Mouse (Mus musculus) ES-CJ7 (cell line): ENCODE measurements around the gene Fam192a.

Source experiments
- DNase-seq: peaks from one replicate; pipeline ENCODE4 v3.0.0; 2011; ENCODE audit warnings: low read depth, low spot score

Fam192a gene

DNA sequence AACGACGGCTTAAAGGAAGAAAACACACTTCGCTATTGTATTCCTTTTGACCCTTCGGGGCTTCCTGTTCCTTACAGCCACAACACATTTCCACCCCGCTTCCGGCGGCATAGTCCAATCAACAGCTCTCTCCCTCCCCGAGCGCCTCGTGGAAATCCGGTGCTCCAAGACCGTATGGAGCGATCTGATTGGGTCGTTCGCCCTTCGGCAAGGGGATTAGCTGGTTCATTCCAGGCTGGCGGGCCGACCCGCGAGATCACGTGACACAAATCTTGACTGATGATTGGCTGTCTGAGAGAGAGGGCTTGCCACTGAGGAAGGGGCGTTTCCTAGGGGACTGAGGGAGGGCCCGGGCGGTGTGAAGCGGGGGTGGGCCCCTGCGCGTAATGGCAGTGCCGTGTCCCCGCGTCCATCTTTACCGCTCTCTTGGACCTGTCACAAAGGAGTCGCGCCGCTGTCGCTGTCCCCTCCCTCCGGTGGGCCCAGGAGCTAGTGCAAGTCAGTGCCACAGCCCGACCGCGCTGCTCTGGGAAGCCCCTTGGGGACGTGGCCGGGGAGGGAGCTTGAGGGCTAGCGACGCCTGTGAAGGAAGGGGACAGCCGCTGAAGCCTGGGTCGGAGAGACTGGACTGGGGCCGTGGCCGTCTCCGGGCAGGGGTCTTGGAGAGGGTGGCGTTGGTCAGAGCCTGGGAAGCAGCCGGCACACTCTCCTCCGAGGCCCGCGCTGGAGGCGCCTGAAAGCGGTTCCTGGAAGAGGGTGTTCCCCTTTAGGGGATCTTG is at the start of gene Fam192a, which contains the start of gene Rspry1:
TSS of gene Fam192a (minus strand) at position 391 of the 779 bp plus-strand sequence.
TSS of gene Rspry1 (plus strand) at position 331 of the 779 bp plus-strand sequence.
- peak; percentile 100 for DNase-seq

DNA sequence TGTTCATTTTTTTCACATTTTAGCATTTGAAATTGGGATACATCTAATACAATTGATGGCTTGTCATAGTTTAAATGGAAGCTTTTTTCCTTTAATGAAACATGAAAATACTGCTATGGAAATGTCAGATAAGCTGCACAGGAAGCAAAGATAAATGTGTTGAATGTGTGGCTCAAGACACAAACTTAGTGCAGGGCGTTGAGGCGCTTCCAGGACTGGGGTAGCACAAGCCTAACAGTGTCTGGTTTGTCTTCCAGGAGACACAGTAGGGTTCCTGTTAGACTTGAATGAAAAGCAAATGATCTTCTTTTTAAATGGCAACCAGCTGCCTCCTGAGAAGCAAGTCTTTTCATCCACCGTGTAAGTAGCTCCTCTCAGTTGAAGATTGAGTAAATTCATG is 47.7 kb upstream of the Fam192a start:
- no peak for DNase-seq

- DNase-seq: no peak
Observed at GRCm38 (mm10) chr8:94646165-94646564, 44.4 kb upstream of the Fam192a start.

GRCm38 (mm10) chr8:94645202-94645601 is 43.4 kb upstream of the Fam192a start:
- no peak for DNase-seq

GRCm38 (mm10) chr8:94641938-94642337 is 40.1 kb upstream of the Fam192a start:
- DNase-seq: no peak

DNA sequence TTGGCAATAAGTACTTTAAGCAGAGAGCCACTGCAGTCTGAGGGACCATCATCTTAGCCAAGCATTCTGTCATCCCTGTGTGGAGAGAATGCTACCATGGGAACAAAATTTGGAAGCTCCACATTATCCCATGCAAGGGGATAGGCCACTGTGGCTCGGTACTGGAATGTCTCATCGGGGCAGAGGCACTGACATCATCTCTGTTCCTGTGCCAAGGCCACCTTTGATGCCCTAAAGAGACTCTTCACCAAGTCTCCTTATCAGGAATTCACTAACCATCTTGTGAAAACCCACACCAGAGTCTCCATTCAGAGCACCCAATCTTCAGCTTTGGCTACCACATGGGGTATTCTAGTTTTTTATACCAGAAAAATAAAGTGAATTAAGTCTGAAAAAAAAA is 39.4 kb upstream of the Fam192a start:
- no peak for DNase-seq

GRCm38 (mm10) chr8:94634211-94634610 is 32.4 kb upstream of the Fam192a start:
- DNase-seq: no peak

GRCm38 (mm10) chr8:94633564-94634194 is 31.9 kb upstream of the Fam192a start:
- no peak for DNase-seq

- no peak for DNase-seq
Observed at GRCm38 (mm10) chr8:94624885-94625284, 23.1 kb upstream of the Fam192a start.

- no peak for DNase-seq
Observed at GRCm38 (mm10) chr8:94607064-94607463, 5.3 kb upstream of the Fam192a start.

- DNase-seq: no peak
Observed at GRCm38 (mm10) chr8:94604030-94604429, 2.2 kb upstream of the Fam192a start.

- peak; percentile 38 for DNase-seq
Observed at GRCm38 (mm10) chr8:94602471-94603131, 804 bp upstream of the Fam192a start.

GRCm38 (mm10) chr8:94601034-94601606 is 677 bp downstream of the Fam192a start:
- peak; percentile 33 for DNase-seq

DNA sequence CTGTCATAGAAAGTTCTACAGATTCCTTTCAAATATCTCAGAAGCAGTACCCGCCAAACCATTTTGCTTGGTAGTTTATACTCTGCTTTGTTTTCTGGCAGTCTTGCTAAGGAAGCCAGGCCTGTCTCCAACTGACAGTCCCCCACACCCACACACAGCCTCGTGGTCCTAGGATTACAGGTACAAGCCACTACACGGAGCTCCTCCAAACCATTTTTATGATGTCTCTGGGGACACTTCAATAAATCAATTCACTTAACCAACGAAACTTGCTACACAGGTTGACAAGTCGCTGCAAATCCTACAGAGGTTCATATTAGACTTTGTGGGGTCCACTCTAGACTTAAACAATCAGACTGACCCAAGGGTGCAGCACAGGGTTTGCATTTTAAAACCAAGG is 1.3 kb downstream of the Fam192a start:
- DNase-seq: no peak

GRCm38 (mm10) chr8:94594211-94594610 is 7.6 kb downstream of the Fam192a start:
- DNase-seq: no peak

DNA sequence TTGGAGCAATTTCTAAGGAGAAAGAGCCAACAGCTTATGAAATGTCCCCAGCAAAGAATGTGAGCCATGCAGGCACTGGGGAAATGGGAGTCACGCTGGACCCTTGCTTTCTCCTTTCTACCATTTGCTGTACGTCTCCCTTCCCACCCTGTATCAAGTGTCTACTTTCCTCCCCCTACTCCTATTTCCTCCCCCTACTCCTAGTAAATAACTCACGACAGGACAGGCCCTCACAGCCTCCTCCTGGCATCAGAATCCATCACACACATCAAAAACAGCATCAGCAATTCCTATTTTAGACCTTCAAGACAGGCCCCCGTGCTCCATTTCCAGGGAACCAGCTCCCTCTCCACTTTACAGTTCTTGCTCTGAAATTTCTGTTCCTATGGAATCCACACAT is 10.1 kb downstream of the Fam192a start:
- DNase-seq: no peak

DNA sequence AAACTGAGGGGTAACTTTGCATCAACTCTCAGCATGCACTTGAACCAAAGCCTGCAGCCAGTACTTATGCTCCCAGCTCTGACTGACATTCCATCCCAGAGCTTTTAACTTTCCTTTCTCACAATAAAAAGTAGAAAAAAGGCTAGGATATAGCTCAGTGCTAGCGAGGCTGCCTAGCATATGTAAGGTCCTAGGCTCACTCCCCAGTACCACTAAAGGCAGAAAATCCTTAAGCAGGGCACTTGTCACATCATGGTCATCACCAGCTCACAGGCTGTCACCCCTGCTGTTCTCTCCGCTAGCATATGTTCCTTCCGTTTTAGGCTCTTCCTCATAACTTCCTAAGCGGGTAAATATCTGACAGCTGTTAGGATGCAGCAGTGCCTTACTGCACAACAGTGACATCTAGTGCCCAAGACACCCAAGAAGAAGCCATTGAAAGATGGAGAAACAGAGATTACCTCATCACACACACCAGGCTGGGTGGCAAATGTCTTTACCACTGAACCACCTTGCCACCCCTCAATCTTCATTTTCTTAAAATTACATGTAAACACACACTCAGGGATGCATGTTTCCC is 17.5 kb downstream of the Fam192a start:
- peak; percentile 42 for DNase-seq

DNA sequence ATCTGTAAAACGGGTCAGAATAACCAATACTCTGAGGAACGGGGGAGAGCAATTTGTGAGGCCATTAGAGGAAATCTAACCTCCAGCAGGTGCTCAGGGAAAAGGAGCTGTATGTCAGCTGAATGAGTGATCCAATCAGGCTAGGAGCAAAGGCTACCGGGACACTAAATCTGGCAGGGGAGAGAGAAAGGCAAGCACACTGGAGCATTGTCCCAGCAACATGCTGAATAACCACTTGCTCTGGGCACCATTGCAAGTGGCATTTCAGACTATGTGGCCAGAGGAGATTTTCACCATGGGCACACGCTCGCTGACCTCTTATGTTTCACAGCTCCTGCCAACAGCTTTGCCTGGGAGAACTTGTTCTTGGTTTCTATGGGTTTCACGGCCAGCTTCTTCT is 19.2 kb downstream of the Fam192a start:
- DNase-seq: no peak

- DNase-seq: no peak
Observed at GRCm38 (mm10) chr8:94581820-94582483, 19.8 kb downstream of the Fam192a start.

DNA sequence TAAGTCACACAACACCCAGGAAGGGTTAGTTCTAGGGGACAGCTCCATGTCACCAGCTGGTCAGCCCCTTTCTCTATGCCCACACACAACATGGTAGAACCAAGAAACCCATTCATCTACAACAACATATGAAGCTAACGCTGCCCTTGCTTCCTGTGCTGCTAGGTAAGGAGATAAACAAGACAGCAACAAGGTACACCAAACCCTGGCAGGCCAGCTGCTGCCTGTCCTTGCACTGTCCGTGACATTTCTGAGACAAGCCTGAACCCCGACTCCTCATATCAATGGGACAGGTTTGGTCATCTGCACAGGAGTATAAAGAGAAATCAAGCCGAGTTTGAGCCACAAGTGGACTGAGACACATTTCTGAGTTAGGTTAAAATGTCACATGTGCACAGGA is 26.6 kb downstream of the Fam192a start:
- DNase-seq: no peak

GRCm38 (mm10) chr8:94574159-94574907 is 27.5 kb downstream of the Fam192a start:
- no peak for DNase-seq
